Mouse (Mus musculus) right cerebral cortex, postnatal 10 days (tissue): Measurements from ENCODE around the gene Rbm25.

Experiments used
- DNase-seq, 2 experiments: peaks; one replicate each; pipeline ENCODE4 v3.0.0; 2021; ENCODE audit warnings: low spot score in 2 of 2

Gene Rbm25

GRCm38 (mm10) chr12:83726510-83727308 is 95.7 kb downstream of the Rbm25 start:
- no peak for DNase-seq

DNA sequence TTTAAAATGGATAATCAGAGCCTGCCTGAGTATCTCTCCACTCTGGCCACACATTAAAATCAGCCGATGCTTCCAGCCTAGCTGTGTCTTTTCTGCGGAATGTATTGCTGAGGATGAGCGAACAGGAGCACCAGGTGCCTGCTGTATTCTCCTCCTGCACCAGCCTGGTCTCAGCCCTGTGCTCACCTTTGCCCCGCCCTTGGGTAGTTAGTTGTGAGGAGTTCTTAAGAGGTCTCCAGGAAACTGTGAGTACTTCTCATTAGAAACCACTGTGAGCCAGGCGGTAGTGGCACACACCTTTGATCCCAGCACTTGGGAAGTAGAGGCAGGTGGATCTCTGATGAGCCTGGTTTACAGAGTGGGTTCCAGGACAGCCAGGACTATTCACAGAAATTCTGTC is 101.2 kb downstream of the Rbm25 start:
- DNase-seq = no peak
